Mouse (Mus musculus) adrenal gland, postnatal 10 days (tissue): ENCODE measurements around the gene Nkx1-2. TPM values are rescaled to one million over a fixed set of nuclear protein-coding genes. Genes with fewer than 3 reads are reported as not detected.

Experiments used
- DNase-seq: peaks from one replicate; pipeline ENCODE4 v3.0.0; 2021; ENCODE audit warnings: mixed read lengths
- total RNA-seq, 2 experiments: library from RNA; stranded (reverse); gene quantifications; 2 replicates each; pipeline ENCODE4 v1.2.3; 2021

The Nkx1-2 gene
- total RNA-seq, 2 experiments from 2014 or later = 0.12 TPM; not detected in 1

DNA sequence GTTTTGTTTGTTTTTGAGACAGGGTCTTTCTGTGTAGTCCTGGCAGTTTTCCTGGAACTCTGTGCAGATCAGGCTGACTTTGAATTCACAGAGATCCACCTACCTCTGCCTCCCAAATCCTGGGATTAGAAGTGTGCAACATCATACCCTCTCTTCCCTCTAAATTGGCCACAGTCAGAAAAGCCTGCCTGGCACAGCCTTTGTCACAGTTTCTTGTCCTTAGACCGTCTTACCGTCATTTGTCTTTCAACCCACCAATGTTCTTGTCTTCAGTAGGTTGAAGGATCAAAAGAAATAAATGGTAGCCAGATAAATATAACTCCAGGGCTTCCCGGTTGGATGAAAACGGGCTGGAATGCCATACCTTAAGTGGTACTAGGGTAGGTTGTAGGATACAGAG, 5.3 kb upstream of the Nkx1-2 start:
- no peak for DNase-seq

DNA sequence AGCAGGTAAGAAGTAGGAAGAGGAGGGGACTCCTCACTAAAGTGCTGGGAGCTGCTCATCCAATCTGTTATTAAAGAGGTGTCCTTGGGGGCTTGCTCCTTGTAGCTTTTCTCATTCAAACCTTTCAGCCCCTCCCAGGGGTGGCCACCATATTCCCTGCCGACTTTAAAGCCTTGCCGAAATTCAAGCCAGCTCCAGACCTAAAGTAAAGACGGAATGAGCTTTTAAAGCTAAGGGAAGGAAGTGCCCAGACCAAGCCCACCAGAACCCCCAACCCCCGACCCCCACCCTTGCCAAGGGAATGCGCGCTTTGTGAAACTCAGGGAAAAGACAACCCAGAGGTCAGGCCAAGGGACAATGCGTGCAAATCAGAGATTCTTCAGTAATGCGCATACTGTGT, 1.5 kb upstream of the Nkx1-2 start:
- DNase-seq = no peak

DNA sequence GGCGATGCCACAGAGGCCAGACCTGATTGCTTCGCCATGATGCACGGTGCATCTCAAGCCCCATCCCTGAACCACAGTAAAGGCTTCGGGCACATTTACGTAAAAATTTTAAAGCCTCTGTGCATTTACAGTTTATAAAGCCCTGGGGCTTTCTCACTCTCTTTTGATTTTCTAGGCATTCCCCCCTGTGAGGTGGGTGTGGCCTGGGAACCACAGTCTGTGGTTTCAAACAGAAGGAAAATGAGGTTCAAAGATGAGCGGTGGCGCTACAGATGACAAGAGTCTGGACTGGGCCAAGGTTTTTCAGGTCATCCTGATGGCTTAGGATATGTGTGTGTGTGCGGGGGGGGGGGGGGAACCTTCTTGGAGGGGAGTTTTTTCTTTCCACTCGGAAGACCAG, 589 bp upstream of the Nkx1-2 start:
- DNase-seq = no peak

DNA sequence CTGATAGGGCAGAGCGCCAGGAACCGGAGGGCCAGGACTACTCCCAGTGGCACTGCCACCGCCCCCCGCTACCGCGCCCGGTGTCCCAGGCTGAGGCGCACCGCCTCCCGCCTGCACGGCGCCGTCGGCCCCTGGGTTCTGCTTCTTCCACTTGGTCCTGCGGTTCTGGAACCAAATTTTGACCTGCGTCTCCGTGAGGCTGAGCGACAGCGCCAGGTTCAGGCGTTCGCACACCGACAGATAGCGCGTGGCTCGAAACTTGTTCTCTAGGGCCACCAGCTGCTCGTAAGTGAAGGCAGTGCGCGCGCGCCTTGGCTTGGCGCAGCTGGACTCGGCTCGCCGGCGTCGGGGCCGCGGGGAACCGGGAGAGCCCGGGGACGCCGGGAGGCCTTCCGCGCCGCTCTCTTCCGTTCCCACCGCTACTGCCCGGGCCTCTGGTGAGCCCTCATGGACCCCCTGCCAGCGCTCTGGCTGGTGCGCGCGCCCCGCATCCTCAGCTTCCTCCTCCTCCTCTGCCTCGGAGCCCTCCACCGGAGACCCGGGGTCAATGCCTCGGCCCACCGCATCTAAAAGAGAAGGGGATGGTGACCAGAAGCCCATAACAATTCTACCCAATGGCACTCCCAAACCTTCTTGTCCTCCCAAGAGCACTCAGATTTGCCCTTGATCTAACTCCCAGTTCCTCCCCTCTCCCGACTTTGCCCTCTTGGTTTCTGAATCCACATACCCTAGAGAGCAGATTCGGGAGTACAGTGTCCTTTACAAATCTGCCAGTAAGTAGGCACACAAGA, 2.0 kb downstream of the Nkx1-2 start:
- peak; percentile 40 for DNase-seq

DNA sequence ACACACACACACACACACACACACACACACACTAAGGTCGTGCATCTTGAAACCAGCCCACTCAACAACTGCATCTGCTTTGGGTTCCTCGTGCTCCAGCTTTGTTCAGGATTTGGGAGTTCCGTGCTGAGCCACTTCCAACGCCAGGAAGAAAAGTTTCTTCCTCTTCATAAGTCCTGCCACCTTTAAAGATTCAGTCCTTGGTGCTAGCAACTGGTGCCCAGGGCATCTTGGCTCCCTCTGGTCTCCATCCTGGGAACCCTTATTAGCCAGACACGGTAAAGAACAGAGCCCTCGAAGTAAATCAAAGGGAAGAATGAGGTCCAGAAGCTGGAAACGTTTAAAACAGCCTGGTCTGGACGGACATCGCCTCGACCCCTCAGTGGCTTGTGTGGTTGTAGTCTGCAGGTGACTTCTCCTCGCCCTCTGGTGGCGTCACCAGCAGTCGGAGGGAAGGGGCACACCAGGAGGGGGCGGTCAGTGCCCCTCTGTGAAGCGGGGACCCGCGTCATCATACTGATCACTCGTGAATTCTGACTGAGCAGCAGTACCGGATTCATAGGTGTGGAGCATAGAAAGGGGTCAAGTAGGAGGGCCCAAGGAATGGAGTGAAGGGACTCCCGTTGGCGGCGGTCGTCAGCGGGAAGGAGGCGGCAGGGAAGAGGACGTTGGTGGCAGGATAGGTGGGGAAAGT, 2.7 kb downstream of the Nkx1-2 start:
- DNase-seq = no peak

DNA sequence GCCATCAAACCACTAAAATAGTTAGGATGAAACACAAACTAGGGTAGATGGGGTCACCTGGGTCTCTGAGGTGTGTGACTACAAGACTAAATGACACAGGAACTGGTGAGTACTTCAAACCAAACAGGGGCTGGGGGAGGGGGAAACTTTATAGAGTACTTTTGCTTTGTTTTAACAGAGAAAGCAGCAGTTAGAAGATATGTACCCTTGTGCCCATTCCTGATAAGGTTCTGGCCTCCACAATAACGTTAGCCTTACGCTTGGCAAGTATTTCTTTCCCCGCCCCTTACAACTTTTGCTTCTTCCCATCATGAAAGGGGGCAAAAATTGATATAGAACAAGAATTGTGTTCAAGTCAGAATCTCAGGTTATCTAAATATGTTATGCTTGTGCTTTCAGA, 3.6 kb downstream of the Nkx1-2 start:
- no peak for DNase-seq

DNA sequence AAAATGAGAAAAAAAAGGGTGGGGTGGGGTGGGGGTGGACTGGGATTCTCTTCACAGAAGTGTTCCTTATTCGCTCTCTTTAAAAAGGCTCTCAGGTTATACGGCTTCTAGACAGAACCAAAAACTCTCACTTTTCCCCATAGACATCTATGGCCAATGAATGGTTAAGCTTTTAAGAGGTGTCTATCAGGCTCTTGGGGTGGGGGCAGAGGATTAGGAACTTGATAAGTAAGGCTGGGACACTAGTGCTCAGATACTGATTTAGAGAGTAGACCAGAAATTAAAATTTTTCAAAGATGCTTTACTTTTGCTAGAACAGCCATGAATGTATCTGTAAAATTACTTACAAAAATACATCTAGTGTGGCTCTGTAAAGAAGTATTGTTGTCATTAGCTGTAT, 5.1 kb downstream of the Nkx1-2 start:
- DNase-seq = no peak

DNA sequence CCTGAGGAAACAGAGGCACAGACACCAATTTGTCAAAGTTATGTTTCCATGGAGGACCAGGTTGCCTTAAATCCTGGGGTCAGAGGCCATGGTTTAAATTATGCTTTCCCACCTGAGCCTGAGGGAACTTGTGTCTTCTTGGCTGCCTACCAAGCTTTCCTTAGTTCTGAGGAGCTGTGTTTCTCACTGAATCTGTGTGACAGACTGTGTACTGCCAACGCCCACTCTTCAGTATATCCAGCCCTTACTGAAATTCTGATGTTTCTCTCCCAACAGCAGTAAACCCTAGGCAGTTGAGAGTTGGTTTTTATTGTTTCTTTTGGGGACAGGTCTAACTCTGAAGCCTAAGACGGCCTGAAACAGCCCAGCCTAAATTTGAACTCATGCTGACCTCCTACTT, 5.7 kb downstream of the Nkx1-2 start:
- DNase-seq = no peak

DNA sequence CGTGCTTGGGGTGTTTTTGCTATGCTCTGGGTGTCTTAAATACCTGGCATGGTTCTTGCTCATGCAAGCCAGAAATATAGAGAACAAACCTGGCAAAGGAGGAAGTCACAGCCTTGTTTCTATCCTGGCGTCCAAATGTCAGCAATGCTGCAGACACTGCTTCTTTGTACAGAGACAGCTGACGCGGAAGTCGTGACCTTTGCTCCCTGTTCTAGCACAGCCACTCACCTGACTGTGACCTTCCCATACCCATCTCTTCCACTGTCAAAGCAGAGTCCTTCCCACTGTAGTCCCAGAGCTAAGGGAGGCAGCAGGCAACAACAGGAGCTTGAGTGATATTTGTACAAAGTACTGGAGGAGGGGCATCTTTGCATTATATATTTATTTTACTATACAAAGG, 9.8 kb downstream of the Nkx1-2 start:
- DNase-seq = no peak

DNA sequence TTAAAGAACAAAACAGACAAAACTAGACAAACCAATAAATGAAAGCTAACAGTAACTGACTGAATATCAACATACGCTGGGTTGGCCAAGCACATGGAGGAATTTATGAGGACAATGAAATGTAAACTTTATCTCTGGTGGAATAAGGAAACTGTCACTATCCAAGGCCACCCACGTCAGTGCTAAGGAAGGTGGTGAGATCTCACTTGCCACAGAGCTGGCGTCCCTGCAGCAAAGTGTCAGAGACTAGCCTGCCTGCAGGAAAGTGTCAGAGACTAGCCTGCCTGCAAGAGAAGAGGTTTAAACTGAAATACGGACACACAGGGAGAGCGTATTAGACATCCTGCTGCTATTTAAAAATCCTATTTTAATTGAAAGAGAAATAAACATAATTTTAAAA, 12.3 kb downstream of the Nkx1-2 start:
- DNase-seq = no peak

DNA sequence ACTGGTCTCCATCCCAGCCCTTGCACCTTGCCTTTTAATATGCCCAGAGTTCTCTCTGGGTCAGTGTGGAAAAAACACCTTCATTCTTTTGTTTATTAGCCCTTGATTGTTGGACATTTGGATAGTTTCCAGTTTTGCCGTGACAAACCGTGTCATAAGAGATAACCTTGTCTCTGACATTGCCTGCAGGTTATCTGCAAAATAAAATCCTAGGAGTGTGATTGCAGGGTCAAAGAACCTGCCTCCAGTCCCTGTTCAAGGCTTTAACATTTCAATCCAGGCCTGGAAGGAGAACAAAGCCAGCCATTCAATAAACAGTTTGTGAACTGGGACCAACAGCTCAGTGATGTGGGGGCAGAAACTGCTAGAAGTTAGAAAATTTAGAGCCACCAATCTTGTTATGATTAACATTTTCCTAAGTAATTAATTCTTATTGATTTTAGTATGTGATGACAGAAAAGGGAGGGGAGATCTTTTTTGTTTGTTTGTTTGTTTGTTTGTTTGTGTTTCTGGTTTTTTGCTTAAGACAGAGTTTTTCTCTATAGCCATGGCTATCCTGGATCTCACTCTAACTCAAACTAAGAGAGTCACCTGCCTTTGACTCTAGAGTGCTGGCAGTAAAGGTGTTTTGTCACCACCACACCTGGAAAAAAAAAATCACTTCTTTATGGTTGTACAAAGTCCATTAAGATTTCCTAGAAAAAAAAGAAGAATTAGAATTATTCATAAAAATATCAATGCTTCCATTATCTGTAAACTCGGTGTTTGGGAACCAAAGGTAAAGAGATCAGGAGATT, 13.5 kb downstream of the Nkx1-2 start:
- no peak for DNase-seq

DNA sequence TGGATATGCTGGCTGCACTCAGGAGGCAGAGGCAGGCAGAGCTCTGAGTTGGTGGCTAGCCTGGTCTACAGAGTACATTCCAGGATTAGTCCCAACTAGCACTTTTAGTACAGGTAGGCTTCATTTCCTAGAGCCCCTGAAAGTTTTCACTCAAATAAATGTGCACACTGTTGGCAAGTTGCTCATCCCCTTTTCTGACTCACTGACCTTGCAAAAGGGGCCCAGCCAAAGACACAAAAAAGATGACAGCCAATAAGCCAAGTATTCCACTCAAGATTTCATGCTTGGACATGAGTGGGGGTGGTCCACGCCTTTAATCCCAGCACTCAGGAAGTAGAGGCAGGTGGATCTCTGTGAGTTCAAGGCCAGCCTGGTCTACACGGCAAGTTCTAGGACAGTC, 18.0 kb downstream of the Nkx1-2 start:
- DNase-seq = peak; percentile 14

DNA sequence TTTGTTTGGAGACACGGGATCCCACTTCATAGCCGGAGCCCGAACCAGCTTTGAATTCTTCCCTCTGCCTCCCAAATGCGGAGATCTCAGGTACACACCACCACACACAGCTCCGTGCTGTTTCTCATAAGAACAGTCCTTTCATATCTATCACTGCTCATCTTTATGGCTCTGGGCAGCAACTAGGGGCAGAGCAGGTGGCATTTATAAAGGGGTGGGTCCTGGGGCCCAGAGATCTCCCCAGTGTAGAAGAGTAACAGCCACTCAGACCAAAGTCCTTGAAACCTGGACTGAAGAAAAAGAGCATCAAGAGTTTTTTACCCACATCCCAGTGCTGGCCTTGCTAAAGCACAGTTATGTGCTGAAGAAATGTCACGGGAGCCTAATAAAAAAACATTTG, 18.9 kb downstream of the Nkx1-2 start:
- DNase-seq = no peak

DNA sequence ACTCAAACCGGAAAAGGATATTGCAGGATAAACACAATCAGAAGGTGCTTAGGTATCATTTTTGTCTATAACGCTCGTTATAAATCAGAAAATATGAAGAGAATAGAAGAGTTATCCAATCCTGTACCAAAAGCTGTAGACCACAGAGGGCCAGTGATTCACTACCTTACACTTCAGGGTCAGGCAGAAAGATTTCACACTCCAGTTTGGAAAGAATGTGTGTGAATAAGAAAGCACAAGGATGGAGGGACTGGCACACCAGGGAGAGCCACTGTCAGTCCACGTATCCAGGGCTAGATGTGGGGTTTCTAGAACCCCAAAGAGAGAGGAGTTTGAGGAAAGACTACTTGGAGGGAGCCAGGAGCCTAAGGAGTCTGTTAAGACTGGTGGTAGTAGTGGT, 22.5 kb downstream of the Nkx1-2 start:
- DNase-seq = no peak

DNA sequence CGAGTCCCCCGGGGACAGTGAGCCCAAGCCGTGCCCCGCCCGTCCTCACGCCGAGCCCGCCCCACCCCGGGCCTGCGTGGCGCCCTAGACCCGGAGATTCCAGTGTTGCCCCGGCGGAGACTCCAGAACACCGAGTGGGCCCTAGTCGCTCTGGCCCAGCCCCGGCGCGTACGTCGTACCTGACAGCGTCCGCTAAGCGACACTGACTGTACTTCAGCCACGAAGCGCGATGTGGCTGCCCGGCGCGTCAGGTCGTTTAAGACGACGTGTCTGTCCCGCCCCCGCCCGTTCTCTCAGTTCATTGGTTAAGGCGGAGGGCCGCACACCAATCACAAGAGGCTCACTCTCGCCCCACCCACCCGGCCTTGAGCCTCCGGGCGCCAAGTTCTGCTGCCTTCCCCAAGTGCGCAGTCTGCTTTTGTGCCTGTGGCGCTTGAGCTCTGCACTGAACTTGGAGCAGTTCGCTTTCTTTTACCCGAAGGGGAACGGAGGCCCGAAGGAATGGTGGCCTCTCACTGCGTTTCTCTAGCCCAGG, 23.3 kb downstream of the Nkx1-2 start, which contains the start of gene Oat:
Gene Oat (minus strand): TSS at position 283 of the 535 bp plus-strand sequence.
- peak; percentile 96 for DNase-seq

DNA sequence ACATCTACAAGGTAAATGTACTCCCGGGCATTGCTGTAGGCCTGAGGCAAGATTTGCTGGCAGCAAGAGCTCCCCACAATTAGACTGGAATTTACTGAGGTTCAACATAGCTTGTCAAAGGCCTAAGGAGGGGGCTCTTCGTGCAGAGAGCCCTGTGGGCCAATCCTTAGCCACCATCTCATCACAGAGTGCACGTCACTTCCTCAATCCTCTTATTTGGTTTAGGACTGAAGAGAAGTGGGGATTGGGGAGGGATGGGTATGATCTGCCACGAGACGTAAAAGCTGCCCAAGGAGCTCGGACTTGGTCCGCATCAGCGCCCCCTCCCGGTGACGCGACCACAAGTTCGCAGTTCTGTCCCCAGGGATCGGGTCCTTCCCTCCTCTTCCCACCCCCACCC, 23.8 kb downstream of the Nkx1-2 start:
- DNase-seq = peak; percentile 87

DNA sequence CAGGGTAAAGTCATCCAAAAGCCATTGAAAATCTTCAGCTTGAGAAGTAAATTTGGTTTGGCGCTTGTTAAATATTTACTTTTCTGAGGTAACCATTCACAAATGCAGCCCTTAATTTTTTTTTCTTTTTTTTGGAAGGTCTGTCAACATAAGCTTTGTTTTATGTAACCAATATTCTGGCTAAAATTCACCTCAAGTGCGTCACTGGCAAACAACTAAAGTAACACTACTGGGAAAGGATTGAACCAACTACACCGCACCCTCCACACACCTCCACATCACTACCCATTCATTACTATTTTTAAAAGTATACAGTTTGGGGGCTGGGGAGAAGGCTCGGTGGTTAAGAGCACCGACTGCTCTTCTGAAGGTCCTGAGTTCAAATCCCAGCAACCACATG, 24.8 kb downstream of the Nkx1-2 start:
- DNase-seq = no peak

DNA sequence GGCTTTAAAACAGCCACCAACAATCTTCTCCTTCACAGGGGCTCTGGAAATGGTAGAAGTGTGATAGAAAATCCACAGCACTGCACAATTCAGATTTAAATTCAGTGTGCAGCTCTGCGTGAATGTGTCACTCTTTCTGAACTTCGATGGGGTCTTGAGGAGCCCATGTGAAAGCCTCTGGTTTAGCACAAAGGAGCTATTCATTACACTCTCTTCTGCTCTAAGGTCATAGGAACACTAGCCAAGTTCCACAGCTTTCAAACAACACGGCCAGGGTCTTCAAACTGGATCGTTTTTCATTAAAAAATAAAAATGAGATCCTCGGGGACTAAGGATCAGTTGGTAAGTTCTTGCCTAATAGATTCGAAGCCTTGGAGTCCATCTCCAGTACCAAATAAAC, 26.2 kb downstream of the Nkx1-2 start:
- DNase-seq = no peak

DNA sequence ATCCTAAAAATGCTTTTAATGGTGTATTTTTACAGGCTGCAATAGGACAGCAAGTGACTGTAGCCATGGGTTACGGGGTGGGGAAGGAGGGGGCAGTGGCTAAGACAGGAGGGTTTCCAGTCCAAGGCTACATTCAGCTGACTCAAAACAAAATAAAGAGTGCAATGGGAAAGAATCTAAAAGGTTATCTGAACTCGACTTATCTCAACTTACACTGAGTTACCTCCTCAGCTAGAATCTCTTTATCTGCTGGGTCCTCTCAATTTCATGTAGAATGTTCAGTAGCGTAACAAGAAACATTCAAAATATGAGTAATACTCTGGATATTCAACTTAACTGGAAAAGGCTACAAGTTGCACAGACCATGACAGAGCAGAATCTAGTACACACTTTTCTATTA, 26.7 kb downstream of the Nkx1-2 start:
- no peak for DNase-seq

DNA sequence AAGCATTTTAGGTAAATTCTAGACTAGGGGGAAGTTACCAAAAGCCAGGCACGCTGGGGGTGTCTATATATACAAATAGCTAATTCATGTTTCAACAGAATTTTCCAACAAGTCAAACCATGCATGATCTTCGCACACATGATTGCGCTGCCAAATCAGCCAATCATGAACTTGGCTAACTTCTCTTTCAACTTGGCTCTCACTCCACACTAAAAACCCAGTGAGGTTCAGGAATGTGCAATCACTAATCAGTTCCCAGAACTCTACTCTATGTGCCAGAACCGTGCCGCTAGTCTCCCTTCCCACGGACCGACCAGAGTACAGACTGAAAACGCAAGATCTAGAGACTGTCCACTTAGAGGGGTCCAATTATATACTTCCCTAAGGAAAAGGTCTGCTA, 28.0 kb downstream of the Nkx1-2 start:
- DNase-seq = peak; percentile 38

DNA sequence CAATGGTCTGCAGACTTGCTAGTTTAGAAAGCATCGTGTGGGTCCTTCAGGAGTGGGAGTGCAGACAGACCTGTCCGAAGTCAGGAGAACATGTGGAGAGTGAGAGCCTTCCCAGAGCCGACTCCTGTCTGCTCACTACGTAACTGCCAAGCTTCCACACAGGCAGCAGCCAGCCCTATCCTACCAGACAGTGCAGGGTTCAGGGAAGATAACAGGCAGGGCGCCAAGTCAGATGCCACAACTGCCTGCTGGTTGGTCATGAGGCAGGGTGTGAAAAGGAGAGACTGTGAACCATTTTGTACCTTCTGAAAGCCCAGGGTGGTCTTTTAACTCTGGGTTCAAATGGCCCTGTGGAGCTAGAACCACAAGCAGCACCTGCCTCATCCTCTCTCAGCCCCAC, 29.4 kb downstream of the Nkx1-2 start:
- no peak for DNase-seq

DNA sequence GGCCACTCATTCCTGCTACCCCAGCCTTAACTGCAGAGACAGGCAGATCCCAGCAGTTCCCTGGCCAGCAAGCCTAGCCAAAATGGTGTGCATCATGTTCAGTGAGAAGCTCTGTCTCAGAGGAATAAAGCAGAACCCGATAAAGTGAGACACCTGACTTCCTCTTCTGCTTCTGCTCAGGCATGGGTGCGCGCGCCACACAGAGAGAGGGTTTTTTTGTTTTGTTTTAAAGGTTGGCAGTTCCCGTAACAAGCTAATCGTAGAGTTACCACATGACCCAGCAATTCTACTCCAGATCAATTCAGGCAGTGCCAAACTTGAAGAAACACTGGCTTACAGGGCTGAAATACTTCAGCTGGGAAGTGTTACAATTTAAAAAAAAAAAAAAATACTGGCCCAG, 30.6 kb downstream of the Nkx1-2 start:
- DNase-seq = no peak

DNA sequence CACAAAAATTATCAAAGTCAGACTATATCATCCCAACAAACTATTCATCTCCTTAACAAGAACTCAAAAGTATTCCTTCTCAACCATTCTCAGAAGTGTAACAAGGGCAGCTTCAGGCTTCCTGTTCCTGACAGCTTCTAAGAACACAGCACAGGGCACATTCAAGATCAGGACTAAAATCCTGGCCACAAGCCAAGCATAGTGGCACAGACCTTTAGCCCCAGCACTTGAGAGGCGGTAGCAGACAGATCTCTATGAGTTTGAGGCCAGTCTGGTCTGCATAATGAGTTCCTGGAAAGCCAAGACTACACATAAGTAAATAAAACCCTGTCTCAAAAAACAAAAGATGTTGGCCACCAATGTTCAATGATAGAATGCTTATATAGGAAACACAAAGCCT, 33.6 kb downstream of the Nkx1-2 start:
- no peak for DNase-seq
